Mouse (Mus musculus) embryonic fibroblast, embryonic 13.5 days (primary cell): ENCODE measurements at regions not wholly inside any gene's neighbourhood (a gene's known extent, or its start where the extent isn't known, plus 50 kb on each side); places are given as distances from the start of the nearest gene placed in this dataset.

ENCODE experiments used
- CTCF ChIP-seq: IDR thresholded peaks from 2 replicates; pipeline ENCODE4 v1.5.1; 2011; ENCODE audit warnings: mild to moderate bottlenecking, control low read depth, low read length, moderate library complexity, borderline replicate concordance; ENCODE audit not compliant: insufficient read depth
- POLR2A ChIP-seq: IDR thresholded peaks from 2 replicates; pipeline ENCODE4 v1.6.1; 2011; ENCODE audit warnings: low read depth, mild to moderate bottlenecking, control low read depth, low read length, moderate library complexity

GRCm38 (mm10) chr6:53120385-53120784 is 52.0 kb upstream of the Jazf1 start:
- TF ChIP-seq CTCF (no peak), POLR2A (no peak)
